Mouse (Mus musculus) brain, embryonic 14.5 days (tissue): ENCODE results near the gene Oscp1. TPM values are rescaled to one million over a fixed set of nuclear protein-coding genes. Genes with fewer than 3 reads are reported as not detected.
A peak's percentile ranks its signal among the peaks of the same experiment; 100 is the strongest.

Experiments used
- DNase-seq: peaks from one replicate; pipeline ENCODE4 v3.0.0-alpha.2; 2011; ENCODE audit warnings: low read depth
- CTCF ChIP-seq: fragments of 200-500 bp; IDR thresholded peaks from 2 replicates; pipeline ENCODE4 v1.5.1; 2012; ENCODE audit warnings: inconsistent platforms, mild to moderate bottlenecking, moderate library complexity, borderline replicate concordance; ENCODE audit not compliant: insufficient read depth, insufficient read length; ENCODE audit errors: extremely low read depth
- POLR2A ChIP-seq: fragments of 200-500 bp; IDR thresholded peaks from 2 replicates; pipeline ENCODE4 v1.6.1; 2012; ENCODE audit warnings: mild to moderate bottlenecking, inconsistent platforms, borderline replicate concordance; ENCODE audit not compliant: poor library complexity, insufficient read depth, insufficient read length, severe bottlenecking; ENCODE audit errors: extremely low read depth
- polyA plus RNA-seq: library from polyadenylated mRNA; depleted of rRNA; stranded (reverse); fragments of >200 nt; gene quantifications from 2 replicates; pipeline ENCODE4 v1.2.3, GENCODE M21; 2012

Oscp1 gene
- polyA plus RNA-seq, 1 experiment = 14.7 TPM

GRCm38 (mm10) chr4:126118651-126119050, 60.3 kb downstream of the Oscp1 start:
- TF ChIP-seq CTCF (no peak), POLR2A (no peak)
- peak; percentile 71 for DNase-seq

GRCm38 (mm10) chr4:126119051-126119450, 60.7 kb downstream of the Oscp1 start:
- no peak for DNase-seq
- TF ChIP-seq CTCF = no peak

GRCm38 (mm10) chr4:126120052-126120451, 61.7 kb downstream of the Oscp1 start:
- no peak for DNase-seq
- TF ChIP-seq POLR2A (no peak), CTCF (no peak)

- no peak for DNase-seq
- TF ChIP-seq POLR2A (no peak), CTCF (no peak)
These were observed 62.1 kb downstream of the Oscp1 start for GRCm38 (mm10) chr4:126120506-126120905.

GRCm38 (mm10) chr4:126123309-126124040, 65.1 kb downstream of the Oscp1 start:
- no peak for TF ChIP-seq POLR2A
- DNase-seq = peak; percentile 32

GRCm38 (mm10) chr4:126130502-126130901, 72.1 kb downstream of the Oscp1 start:
- DNase-seq = peak; percentile 39
- no peak for TF ChIP-seq POLR2A
- TF ChIP-seq CTCF = no peak

GRCm38 (mm10) chr4:126131290-126132121, 73.1 kb downstream of the Oscp1 start:
- DNase-seq = peak; percentile 85

GRCm38 (mm10) chr4:126132636-126133264, 74.4 kb downstream of the Oscp1 start:
- no peak for DNase-seq
- TF ChIP-seq POLR2A (no peak), CTCF (no peak)

More at GRCm38 (mm10) chr4:126131290-126132121, 73.1 kb downstream of the Oscp1 start:
- TF ChIP-seq POLR2A = no peak
- no peak for TF ChIP-seq CTCF

- no peak for DNase-seq
- TF ChIP-seq POLR2A (no peak), CTCF (no peak)
These were observed 75.9 kb downstream of the Oscp1 start for GRCm38 (mm10) chr4:126134236-126134635.

- no peak for TF ChIP-seq POLR2A
- no peak for TF ChIP-seq CTCF
- no peak for DNase-seq
These were observed 76.3 kb downstream of the Oscp1 start for GRCm38 (mm10) chr4:126134639-126135038.

- no peak for TF ChIP-seq CTCF
- no peak for TF ChIP-seq POLR2A
- no peak for DNase-seq
These were observed 79.4 kb downstream of the Oscp1 start for GRCm38 (mm10) chr4:126137773-126138172.
